Mouse (Mus musculus): ENCODE results near the gene P2rx4. TPM values are rescaled to one million over a fixed set of nuclear protein-coding genes. Genes with fewer than 3 reads are reported as not detected.
A peak's percentile ranks its signal among the peaks of the same experiment; 100 is the strongest.

The P2rx4 gene
- polyA plus RNA-seq, 1 experiment from 2014 or later = 20.7 TPM

- Histone ChIP-seq H3K9ac (replicated peaks; ENCODE audit: low read depth, low read length) (no peak overlapping the region), H3K4me1 (ENCODE audit: control insufficient read depth, insufficient read depth, low read length) (no peaks in the 10 kb centered on the region), H3K27me3 (ENCODE audit: control insufficient read depth, insufficient read depth, low read length) (no peaks in the 10 kb centered on the region), H3K9me3 (ENCODE audit: control insufficient read depth, low read depth, low read length) (no peaks in the 10 kb centered on the region), H3K4me3 (ENCODE audit: low read depth, low read length) (no peak overlapping the region), H3K27ac (ENCODE audit: low read length) (no peak overlapping the region), H3K36me3 (ENCODE audit: control insufficient read depth, insufficient read depth, low read length) (peaks cover 19% of the 10 kb centered on the region), H3K4me2 (replicated peaks; ENCODE audit: low read depth, low read length) (no peak overlapping the region)
- ATAC-seq (ENCODE audit: insufficient number of reproducible peaks, insufficient read depth, low FRiP score, low read depth) = no peak
- 70% methylated on average over 7 of the region's 7 CpGs for WGBS
Observed at GRCm38 (mm10) chr5:122747950-122748349, 40.6 kb downstream of the P2rx4 start.

DNA sequence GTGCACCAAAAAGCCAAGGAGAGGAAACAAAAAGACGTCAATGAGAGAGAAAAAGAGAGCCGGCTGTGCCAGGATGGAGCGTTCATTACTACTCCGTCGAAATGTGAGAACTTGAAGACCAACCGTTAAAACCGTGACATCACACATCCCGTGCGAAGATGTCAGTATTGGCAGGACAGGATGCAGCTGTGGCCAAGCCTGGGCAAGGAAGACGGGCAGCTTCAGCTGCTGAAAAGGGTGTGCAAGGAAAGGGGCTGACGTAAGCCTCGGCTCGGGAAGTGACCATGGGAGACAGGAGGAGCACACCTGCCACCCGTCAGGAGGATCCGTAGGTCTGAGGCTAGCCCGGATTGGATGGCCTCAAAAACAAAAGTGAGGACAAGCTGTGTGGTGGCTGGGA is 47.1 kb downstream of the P2rx4 start:
- 68% methylated on average over 16 of the region's 16 CpGs for WGBS
- peaks cover 8% of the 10 kb centered on the region; the same call in 1 of the 2 replicates for H3K36me3 ChIP-seq (ENCODE audit: control insufficient read depth, insufficient read depth, low read length)

GRCm38 (mm10) chr5:122755620-122756019 is 48.3 kb downstream of the P2rx4 start:
- WGBS = 93% methylated on average over 4 of the region's 4 CpGs
- H3K4me2 ChIP-seq (replicated peaks; ENCODE audit: low read depth, low read length) = no peak overlapping the region
- no peak overlapping the region for H3K27ac ChIP-seq (ENCODE audit: low read length)
- H3K9ac ChIP-seq (replicated peaks; ENCODE audit: low read depth, low read length) = no peak overlapping the region
- no peak overlapping the region for H3K4me3 ChIP-seq (ENCODE audit: low read depth, low read length)
- no peak for ATAC-seq (ENCODE audit: insufficient number of reproducible peaks, insufficient read depth, low FRiP score, low read depth)
- no peaks in the 10 kb centered on the region for H3K9me3 ChIP-seq (ENCODE audit: control insufficient read depth, low read depth, low read length)
- no peaks in the 10 kb centered on the region for H3K27me3 ChIP-seq (ENCODE audit: control insufficient read depth, insufficient read depth, low read length)
- peaks cover 8% of the 10 kb centered on the region; the same call in 1 of the 2 replicates for H3K36me3 ChIP-seq (ENCODE audit: control insufficient read depth, insufficient read depth, low read length)
- H3K4me1 ChIP-seq (ENCODE audit: control insufficient read depth, insufficient read depth, low read length) = no peaks in the 10 kb centered on the region

More for the DNA sequence above, 47.1 kb downstream of the P2rx4 start:
- Histone ChIP-seq H3K9me3 (ENCODE audit: control insufficient read depth, low read depth, low read length) (no peaks in the 10 kb centered on the region), H3K4me1 (ENCODE audit: control insufficient read depth, insufficient read depth, low read length) (no peaks in the 10 kb centered on the region), H3K27me3 (ENCODE audit: control insufficient read depth, insufficient read depth, low read length) (no peaks in the 10 kb centered on the region), H3K27ac (ENCODE audit: low read length) (no peak overlapping the region), H3K4me2 (replicated peaks; ENCODE audit: low read depth, low read length) (no peak overlapping the region), H3K4me3 (ENCODE audit: low read depth, low read length) (no peak overlapping the region), H3K9ac (replicated peaks; ENCODE audit: low read depth, low read length) (no peak overlapping the region)
- ATAC-seq (ENCODE audit: insufficient number of reproducible peaks, insufficient read depth, low FRiP score, low read depth) = 0 out of 2 replicates have a peak, but pooled peaks have one; percentile 14

DNA sequence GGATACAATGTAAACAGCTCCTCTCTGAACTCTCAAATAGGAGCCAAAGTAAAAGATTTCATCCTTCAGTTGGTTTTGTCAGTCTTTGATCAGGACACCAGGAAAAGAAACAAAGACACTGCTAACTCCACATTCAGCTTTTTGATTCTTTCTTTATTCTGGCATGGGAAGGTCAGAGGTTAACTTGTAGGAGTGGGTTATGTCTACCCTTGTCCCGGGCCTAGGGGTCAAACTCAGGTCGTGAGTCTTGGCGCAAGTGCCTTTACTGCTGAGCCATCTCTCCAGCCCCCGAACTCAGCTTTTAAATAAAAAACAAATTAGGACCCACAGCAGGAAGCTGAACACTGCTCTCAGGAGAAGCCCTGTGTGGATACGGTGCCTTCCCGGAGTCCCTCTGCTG is 48.8 kb downstream of the P2rx4 start:
- ATAC-seq (ENCODE audit: insufficient number of reproducible peaks, insufficient read depth, low FRiP score, low read depth) = no peak
- no peaks in the 10 kb centered on the region for H3K9me3 ChIP-seq (ENCODE audit: control insufficient read depth, low read depth, low read length)
- peaks cover 8% of the 10 kb centered on the region; the same call in 1 of the 2 replicates for H3K36me3 ChIP-seq (ENCODE audit: control insufficient read depth, insufficient read depth, low read length)
- H3K9ac ChIP-seq (replicated peaks; ENCODE audit: low read depth, low read length) = no peak overlapping the region
- H3K27ac ChIP-seq (ENCODE audit: low read length) = no peak overlapping the region
- no peak overlapping the region for H3K4me2 ChIP-seq (replicated peaks; ENCODE audit: low read depth, low read length)
- no peak overlapping the region for H3K4me3 ChIP-seq (ENCODE audit: low read depth, low read length)
- H3K4me1 ChIP-seq (ENCODE audit: control insufficient read depth, insufficient read depth, low read length) = no peaks in the 10 kb centered on the region
- no peaks in the 10 kb centered on the region for H3K27me3 ChIP-seq (ENCODE audit: control insufficient read depth, insufficient read depth, low read length)
- 66% methylated on average over 6 of the region's 6 CpGs for WGBS

GRCm38 (mm10) chr5:122756680-122757079 is 49.3 kb downstream of the P2rx4 start:
- Histone ChIP-seq H3K9ac (replicated peaks; ENCODE audit: low read depth, low read length) (no peak overlapping the region), H3K36me3 (ENCODE audit: control insufficient read depth, insufficient read depth, low read length) (peaks cover 8% of the 10 kb centered on the region; the same call in 1 of the 2 replicates), H3K4me2 (replicated peaks; ENCODE audit: low read depth, low read length) (no peak overlapping the region), H3K27me3 (ENCODE audit: control insufficient read depth, insufficient read depth, low read length) (no peaks in the 10 kb centered on the region), H3K4me3 (ENCODE audit: low read depth, low read length) (no peak overlapping the region), H3K9me3 (ENCODE audit: control insufficient read depth, low read depth, low read length) (no peaks in the 10 kb centered on the region), H3K4me1 (ENCODE audit: control insufficient read depth, insufficient read depth, low read length) (no peaks in the 10 kb centered on the region), H3K27ac (ENCODE audit: low read length) (no peak overlapping the region)
- 91% methylated on average over 7 of the region's 7 CpGs for WGBS
- no peak for ATAC-seq (ENCODE audit: insufficient number of reproducible peaks, insufficient read depth, low FRiP score, low read depth)

- Histone ChIP-seq H3K9ac (replicated peaks; ENCODE audit: low read depth, low read length) (no peak overlapping the region), H3K4me1 (ENCODE audit: control insufficient read depth, insufficient read depth, low read length) (0 out of 2 replicates have a peak, but pooled peaks cover 5% of the 10 kb centered on the region), H3K27me3 (ENCODE audit: control insufficient read depth, insufficient read depth, low read length) (no peaks in the 10 kb centered on the region), H3K4me3 (ENCODE audit: low read depth, low read length) (no peak overlapping the region), H3K9me3 (ENCODE audit: control insufficient read depth, low read depth, low read length) (no peaks in the 10 kb centered on the region), H3K4me2 (replicated peaks; ENCODE audit: low read depth, low read length) (no peak overlapping the region), H3K36me3 (ENCODE audit: control insufficient read depth, insufficient read depth, low read length) (peaks cover 3% of the 10 kb centered on the region; the same call in 1 of the 2 replicates), H3K27ac (ENCODE audit: low read length) (peak overlapping the region; percentile 27; the same call in 1 of the 2 replicates)
- no peak for ATAC-seq (ENCODE audit: insufficient number of reproducible peaks, insufficient read depth, low FRiP score, low read depth)
- WGBS = 70% methylated on average over 29 of the region's 29 CpGs
Observed at GRCm38 (mm10) chr5:122763271-122764031, 56.1 kb downstream of the P2rx4 start.

DNA sequence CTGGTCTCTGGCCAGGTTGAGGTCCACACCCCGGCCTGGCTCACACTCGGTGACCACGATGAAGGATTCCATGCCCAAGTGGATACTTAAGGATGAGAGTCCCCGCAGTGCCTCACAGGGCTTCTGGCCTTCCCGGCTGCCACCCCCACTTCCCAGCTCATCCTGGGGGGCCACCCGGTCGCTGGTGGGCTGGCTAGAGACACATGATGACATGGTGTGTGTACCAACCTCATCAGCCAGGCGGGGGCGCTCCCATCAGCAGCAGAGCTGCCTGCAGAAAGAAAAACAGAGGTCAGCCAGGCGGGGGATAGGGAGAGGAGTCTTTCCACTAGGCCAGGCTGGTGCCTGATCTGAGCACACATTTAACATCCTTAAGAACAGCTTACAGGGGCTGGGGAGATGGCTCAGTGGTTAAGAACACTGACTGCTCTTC is 56.7 kb downstream of the P2rx4 start:
- H3K27me3 ChIP-seq (ENCODE audit: control insufficient read depth, insufficient read depth, low read length) = no peaks in the 10 kb centered on the region
- 62% methylated on average over 10 of the region's 10 CpGs for WGBS
- no peak overlapping the region for H3K27ac ChIP-seq (ENCODE audit: low read length)
- no peak overlapping the region for H3K9ac ChIP-seq (replicated peaks; ENCODE audit: low read depth, low read length)
- H3K4me2 ChIP-seq (replicated peaks; ENCODE audit: low read depth, low read length) = no peak overlapping the region
- H3K4me3 ChIP-seq (ENCODE audit: low read depth, low read length) = no peak overlapping the region
- H3K36me3 ChIP-seq (ENCODE audit: control insufficient read depth, insufficient read depth, low read length) = peaks cover 2% of the 10 kb centered on the region; the same call in 1 of the 2 replicates
- no peaks in the 10 kb centered on the region for H3K9me3 ChIP-seq (ENCODE audit: control insufficient read depth, low read depth, low read length)
- 0 out of 2 replicates have a peak, but pooled peaks cover 5% of the 10 kb centered on the region for H3K4me1 ChIP-seq (ENCODE audit: control insufficient read depth, insufficient read depth, low read length)
- no peak for ATAC-seq (ENCODE audit: insufficient number of reproducible peaks, insufficient read depth, low FRiP score, low read depth)

DNA sequence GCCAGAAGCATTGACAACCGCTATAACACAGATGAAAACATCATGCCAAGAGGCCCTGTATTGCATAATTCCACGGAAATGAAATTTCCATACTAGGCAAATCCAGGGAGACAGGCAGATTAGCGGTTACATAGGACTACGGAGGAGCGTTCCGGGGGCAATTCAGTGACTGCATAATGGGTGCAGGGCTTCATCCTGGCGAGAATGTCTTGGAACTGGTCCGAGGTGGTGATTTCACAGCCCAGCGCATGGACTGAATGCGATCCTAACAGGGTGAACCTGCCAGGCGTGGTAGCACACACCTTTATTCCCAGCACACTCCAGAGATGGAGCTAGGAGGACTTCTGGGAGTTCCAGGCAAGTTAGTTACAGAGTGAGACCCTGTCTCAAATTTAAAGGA is 59.9 kb downstream of the P2rx4 start:
- no peak overlapping the region for H3K9ac ChIP-seq (replicated peaks; ENCODE audit: low read depth, low read length)
- no peak for ATAC-seq (ENCODE audit: insufficient number of reproducible peaks, insufficient read depth, low FRiP score, low read depth)
- no peak overlapping the region for H3K4me3 ChIP-seq (ENCODE audit: low read depth, low read length)
- H3K4me2 ChIP-seq (replicated peaks; ENCODE audit: low read depth, low read length) = no peak overlapping the region
- H3K9me3 ChIP-seq (ENCODE audit: control insufficient read depth, low read depth, low read length) = no peaks in the 10 kb centered on the region
- 95% methylated on average over 11 of the region's 11 CpGs for WGBS
- peaks cover 2% of the 10 kb centered on the region; the same call in 1 of the 2 replicates for H3K36me3 ChIP-seq (ENCODE audit: control insufficient read depth, insufficient read depth, low read length)
- H3K27me3 ChIP-seq (ENCODE audit: control insufficient read depth, insufficient read depth, low read length) = no peaks in the 10 kb centered on the region
- no peak overlapping the region for H3K27ac ChIP-seq (ENCODE audit: low read length)
- H3K4me1 ChIP-seq (ENCODE audit: control insufficient read depth, insufficient read depth, low read length) = peaks cover 11% of the 10 kb centered on the region; the same call in 1 of the 2 replicates
